Mouse (Mus musculus) myocyte (in vitro differentiated cells): ENCODE results near the gene Cenpa. TPM values are rescaled to one million over a fixed set of nuclear protein-coding genes. Genes with fewer than 3 reads are reported as not detected.
A peak's percentile ranks its signal among the peaks of the same experiment; 100 is the strongest.

ENCODE experiments used
- H3K27me3 ChIP-seq: one replicate; pipeline ENCODE4 v1.6.1; 2011; ENCODE audit not compliant: control insufficient read depth, insufficient read depth, insufficient read length
- H3K36me3 ChIP-seq: one replicate; pipeline ENCODE4 v1.6.1; 2011; ENCODE audit not compliant: control insufficient read depth, insufficient read depth
- H3K4me2 ChIP-seq: one replicate; pipeline ENCODE4 v1.6.1; 2011; ENCODE audit warnings: low read depth, control low read depth
- H3K4me3 ChIP-seq: one replicate; pipeline ENCODE4 v1.5.1; 2011; ENCODE audit warnings: mild to moderate bottlenecking, control low read depth, moderate library complexity
- H3K79me2 ChIP-seq: one replicate; pipeline ENCODE4 v1.6.1; 2011; ENCODE audit not compliant: control insufficient read depth, insufficient read depth
- H3ac ChIP-seq: one replicate; pipeline ENCODE4 v1.6.1; 2011; ENCODE audit not compliant: control insufficient read depth, insufficient read length
- CEBPB ChIP-seq: IDR thresholded peaks from 2 replicates; pipeline ENCODE4 v1.6.1; 2011; ENCODE audit warnings: mild to moderate bottlenecking, moderate library complexity; ENCODE audit not compliant: poor library complexity, insufficient read depth, severe bottlenecking
- E2F4 ChIP-seq: IDR thresholded peaks from one replicate; pipeline ENCODE4 v1.6.1; 2011; ENCODE audit warnings: mild to moderate bottlenecking, control low read depth, moderate library complexity; ENCODE audit not compliant: insufficient read depth
- MAX ChIP-seq: IDR thresholded peaks from one replicate; pipeline ENCODE4 v1.6.1; 2011; ENCODE audit warnings: low read depth, mild to moderate bottlenecking, control low read depth
- MYOD1 ChIP-seq, 3 experiments: IDR thresholded peaks; one replicate each; pipeline ENCODE4 v1.6.1; 2011; ENCODE audit warnings: control low read depth in 2 of 3, low read depth in 2 of 3, mild to moderate bottlenecking in 2 of 3, moderate library complexity in 1 of 3; ENCODE audit not compliant: insufficient read length in 2 of 3, control insufficient read depth in 1 of 3
- MYOG ChIP-seq, 3 experiments: IDR thresholded peaks; one replicate each; pipeline ENCODE4 v1.6.1; 2011; ENCODE audit warnings: control low read depth in 2 of 3, low read depth in 2 of 3, mild to moderate bottlenecking in 2 of 3; ENCODE audit not compliant: insufficient read length in 2 of 3, control insufficient read depth in 1 of 3, insufficient read depth in 1 of 3
- POLR2A ChIP-seq: IDR thresholded peaks from one replicate; pipeline ENCODE4 v1.6.1; 2011; ENCODE audit warnings: low read depth, mild to moderate bottlenecking, control low read depth, moderate library complexity; ENCODE audit not compliant: insufficient read length
- POLR2AphosphoS2 ChIP-seq: IDR thresholded peaks from one replicate; pipeline ENCODE4 v1.6.1; 2011; ENCODE audit warnings: low read depth, control low read depth; ENCODE audit not compliant: insufficient read length
- REST ChIP-seq: IDR thresholded peaks from one replicate; pipeline ENCODE4 v1.6.1; 2011; ENCODE audit warnings: mild to moderate bottlenecking, control low read depth, moderate library complexity; ENCODE audit not compliant: insufficient read depth, insufficient read length
- SRF ChIP-seq: IDR thresholded peaks from one replicate; pipeline ENCODE4 v1.6.1; 2011; ENCODE audit warnings: low read depth; ENCODE audit not compliant: control insufficient read depth, insufficient read length
- TCF12 ChIP-seq: IDR thresholded peaks from one replicate; pipeline ENCODE4 v1.6.1; 2011; ENCODE audit warnings: mild to moderate bottlenecking, control low read depth; ENCODE audit not compliant: poor library complexity, insufficient read depth, severe bottlenecking
- TCF3 ChIP-seq: IDR thresholded peaks from one replicate; pipeline ENCODE4 v1.6.1; 2011; ENCODE audit warnings: low read depth, control low read depth; ENCODE audit not compliant: insufficient read length
- USF1 ChIP-seq: IDR thresholded peaks from one replicate; pipeline ENCODE4 v1.6.1; 2011; ENCODE audit warnings: low read depth, mild to moderate bottlenecking, control low read depth, moderate library complexity
- polyA plus RNA-seq: library from polyadenylated mRNA; unstranded; fragments of >200 nt; fragmentation: generic; extraction: Trizol; gene quantifications from one replicate; pipeline ENCODE4 v1.2.1, GENCODE M21; 2012; ENCODE audit warnings: missing spikeins

Gene Cenpa
- polyA plus RNA-seq, 1 experiment: 65.3 TPM

DNA sequence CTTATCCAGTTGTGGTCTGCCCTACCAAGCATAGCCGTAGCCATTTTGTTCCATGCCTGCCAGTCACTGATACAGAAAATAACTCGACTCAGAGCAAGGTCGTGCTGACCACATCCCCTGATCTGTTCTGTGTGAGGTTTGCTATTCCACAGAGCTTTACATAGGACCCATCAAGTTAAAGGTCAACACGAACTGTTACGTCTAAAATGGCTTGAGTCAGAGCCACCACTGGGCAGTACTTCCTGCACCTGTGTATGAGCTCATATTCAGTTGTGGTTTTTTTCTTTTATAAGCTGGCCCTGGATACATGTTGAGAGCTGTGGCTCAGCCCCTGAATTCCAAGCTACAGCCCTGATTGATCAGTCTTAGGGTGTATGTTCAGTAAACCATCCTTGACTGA lies 13.0 kb downstream of the Cenpa start:
- H3K4me3 ChIP-seq: no peak overlapping the region
- H3K79me2 ChIP-seq: no peaks in the 10 kb centered on the region
- no peak for TF ChIP-seq USF1
- no peak for TF ChIP-seq SRF
- no peak for TF ChIP-seq MAX
- TF ChIP-seq TCF3: no peak
- no peak overlapping the region for H3K4me2 ChIP-seq
- H3K36me3 ChIP-seq: peaks cover 9% of the 10 kb centered on the region
- no peaks in the 10 kb centered on the region for H3K27me3 ChIP-seq
- H3ac ChIP-seq: no peak overlapping the region

DNA sequence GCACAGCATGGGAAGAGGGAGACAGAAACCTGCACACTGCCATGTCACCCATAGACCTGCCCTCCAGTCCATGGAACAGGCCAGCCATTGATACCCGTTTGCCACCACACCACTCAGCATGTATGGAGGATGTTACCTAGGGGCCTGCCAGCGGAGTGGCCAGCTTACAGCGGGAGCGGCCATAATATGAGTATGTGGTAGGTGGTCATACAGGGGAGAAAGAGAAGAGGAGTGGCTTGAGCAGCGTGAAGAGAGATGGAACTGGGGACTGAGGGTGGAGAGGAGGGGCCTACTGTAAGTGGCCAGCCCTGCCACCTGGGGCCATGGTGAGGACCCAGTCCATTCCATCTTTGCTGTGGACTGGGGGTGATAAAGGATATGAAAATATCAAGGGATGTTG lies 15.4 kb downstream of the Cenpa start:
- Histone ChIP-seq H3K4me3 (no peak overlapping the region), H3K36me3 (no peaks in the 10 kb centered on the region)

DNA sequence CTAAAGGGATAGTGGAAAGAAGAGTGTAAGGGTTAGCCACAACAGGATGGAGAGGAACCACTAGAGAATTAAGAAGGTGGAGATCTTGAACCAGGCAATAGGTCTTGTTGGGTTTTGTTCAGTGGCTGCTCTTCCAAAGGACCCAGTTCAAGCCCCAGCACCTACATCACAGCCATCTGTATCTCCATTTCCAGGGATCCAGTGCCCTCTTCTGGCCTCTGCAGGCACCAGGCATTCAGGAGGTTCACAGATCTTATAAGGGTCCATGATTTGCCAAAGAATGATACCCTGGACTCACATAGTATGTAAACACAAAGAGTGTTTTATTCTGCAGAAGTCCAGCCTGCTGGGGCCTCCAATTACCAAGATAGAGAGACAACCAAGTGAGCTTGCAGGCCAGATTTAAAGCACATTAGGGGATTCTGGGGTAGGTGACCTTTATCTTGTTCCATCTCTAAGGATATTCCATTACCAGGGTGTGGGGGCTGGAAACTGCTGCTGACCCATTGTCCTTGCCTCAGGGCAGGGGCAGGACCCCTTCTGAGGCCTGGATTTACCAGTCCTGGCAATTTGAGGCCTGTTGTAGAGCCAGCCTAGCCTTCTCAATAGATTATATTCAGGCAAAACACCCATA lies 16.5 kb downstream of the Cenpa start:
- H3K79me2 ChIP-seq: no peaks in the 10 kb centered on the region
- no peak overlapping the region for H3K4me2 ChIP-seq
- no peak for TF ChIP-seq MYOG (IDR thresholded peaks at IDR 0.05; ENCODE audit: control insufficient read depth in 1 of 3, insufficient read depth in 1 of 3, insufficient read length in 2 of 3, low read depth in 2 of 3)
- TF ChIP-seq TCF3: no peak
- no peak for TF ChIP-seq POLR2AphosphoS2
- TF ChIP-seq POLR2A: no peak
- TF ChIP-seq REST: no peak
- TF ChIP-seq MAX: no peak
- TF ChIP-seq E2F4: no peak
- no peak for TF ChIP-seq TCF12

More for the DNA sequence above, 15.4 kb downstream of the Cenpa start:
- Histone ChIP-seq H3ac (no peak overlapping the region), H3K79me2 (no peaks in the 10 kb centered on the region), H3K27me3 (no peaks in the 10 kb centered on the region), H3K4me2 (no peak overlapping the region)
- TF ChIP-seq CEBPB (no peak), POLR2A (no peak), POLR2AphosphoS2 (peak; percentile 22), E2F4 (no peak), MYOG (IDR thresholded peaks at IDR 0.05; ENCODE audit: control insufficient read depth in 1 of 3, insufficient read depth in 1 of 3, insufficient read length in 2 of 3, low read depth in 2 of 3) (no peak)

GRCm38 (mm10) chr5:30683993-30684392 lies 17.4 kb downstream of the Cenpa start:
- TF ChIP-seq CEBPB: no peak
- no peak for TF ChIP-seq MYOD1 (IDR thresholded peaks at IDR 0.05; ENCODE audit: control insufficient read depth in 1 of 3, insufficient read length in 2 of 3, low read depth in 2 of 3)
- no peak for TF ChIP-seq SRF
- no peak for TF ChIP-seq POLR2A
- no peak for TF ChIP-seq MYOG (IDR thresholded peaks at IDR 0.05; ENCODE audit: control insufficient read depth in 1 of 3, insufficient read depth in 1 of 3, insufficient read length in 2 of 3, low read depth in 2 of 3)
- no peak for TF ChIP-seq TCF12
- no peak for TF ChIP-seq E2F4
- TF ChIP-seq TCF3: no peak
- TF ChIP-seq USF1: no peak
- Histone ChIP-seq H3ac (no peak overlapping the region), H3K4me3 (no peak overlapping the region)

More for the DNA sequence above, 16.5 kb downstream of the Cenpa start:
- no peaks in the 10 kb centered on the region for H3K36me3 ChIP-seq
- no peak overlapping the region for H3ac ChIP-seq
- H3K27me3 ChIP-seq: peaks cover 4% of the 10 kb centered on the region
- no peak overlapping the region for H3K4me3 ChIP-seq

GRCm38 (mm10) chr5:30686781-30687180 lies 20.2 kb downstream of the Cenpa start:
- no peak overlapping the region for H3ac ChIP-seq
- no peak overlapping the region for H3K4me3 ChIP-seq
- H3K79me2 ChIP-seq: no peaks in the 10 kb centered on the region
- TF ChIP-seq MYOG (IDR thresholded peaks at IDR 0.05; ENCODE audit: control insufficient read depth in 1 of 3, insufficient read depth in 1 of 3, insufficient read length in 2 of 3, low read depth in 2 of 3) (no peak), USF1 (no peak), REST (no peak), POLR2A (no peak), E2F4 (no peak), TCF12 (no peak), TCF3 (no peak), CEBPB (no peak), POLR2AphosphoS2 (no peak)
- H3K36me3 ChIP-seq: no peaks in the 10 kb centered on the region
- peaks cover 27% of the 10 kb centered on the region for H3K27me3 ChIP-seq
- no peak overlapping the region for H3K4me2 ChIP-seq

More at GRCm38 (mm10) chr5:30683993-30684392, 17.4 kb downstream of the Cenpa start:
- Histone ChIP-seq H3K36me3 (no peaks in the 10 kb centered on the region), H3K27me3 (peaks cover 9% of the 10 kb centered on the region), H3K79me2 (no peaks in the 10 kb centered on the region), H3K4me2 (no peak overlapping the region)
